Mouse (Mus musculus) kidney, embryonic 14.5 days (tissue): ENCODE measurements at regions not wholly inside any gene's neighbourhood (a gene's known extent, or its start where the extent isn't known, plus 50 kb on each side); places are given as distances from the start of the nearest gene placed in this dataset.
A peak's percentile ranks its signal among the peaks of the same experiment; 100 is the strongest.

Source experiments
- ATAC-seq: fragments of 200-750 bp; cut with Nextera tagmentation; 2 replicates; pipeline ENCODE4 v1.8.0; 2017; ENCODE audit warnings: moderate number of reproducible peaks, mild to moderate bottlenecking, moderate TSS enrichment, moderate library complexity; ENCODE audit not compliant: low FRiP score, low TSS enrichment
- H3K27ac ChIP-seq: fragments of 300-500 bp; sonication (generic); 2 replicates; pipeline ENCODE4 v1.5.1; 2014; ENCODE audit warnings: low read depth, mild to moderate bottlenecking, low read length, moderate library complexity, mixed read lengths
- H3K27me3 ChIP-seq: fragments of 300-500 bp; sonication (generic); 2 replicates; pipeline ENCODE4 v1.6.1; 2014; ENCODE audit warnings: mild to moderate bottlenecking, low read length; ENCODE audit not compliant: control insufficient read depth, insufficient read depth
- H3K36me3 ChIP-seq: fragments of 300-500 bp; sonication (generic); 2 replicates; pipeline ENCODE4 v1.6.1; 2014; ENCODE audit warnings: low read length, mixed read lengths; ENCODE audit not compliant: control insufficient read depth, insufficient read depth
- H3K4me1 ChIP-seq: fragments of 300-500 bp; sonication (generic); 2 replicates; pipeline ENCODE4 v1.6.1; 2014; ENCODE audit warnings: low read length, mixed read lengths; ENCODE audit not compliant: control insufficient read depth, insufficient read depth
- H3K4me2 ChIP-seq: fragments of 300-500 bp; sonication (generic); replicated peaks from 2 replicates; pipeline ENCODE4 v1.6.1; 2014; ENCODE audit warnings: low read depth, mild to moderate bottlenecking, low read length
- H3K4me3 ChIP-seq: fragments of 300-500 bp; sonication (generic); 2 replicates; pipeline ENCODE4 v1.5.1; 2014; ENCODE audit warnings: mild to moderate bottlenecking, low read length
- H3K9ac ChIP-seq: fragments of 300-500 bp; sonication (generic); 2 replicates; pipeline ENCODE4 v1.6.1; 2014; ENCODE audit warnings: low read depth, mild to moderate bottlenecking, low read length, moderate library complexity
- H3K9me3 ChIP-seq: fragments of 300-500 bp; sonication (generic); 2 replicates; pipeline ENCODE4 v1.6.1; 2016; ENCODE audit warnings: low read length; ENCODE audit not compliant: control insufficient read depth
- WGBS: fragments of 180-500 bp; shearing (Covaris S2); extraction: QIAGEN DNeasy Blood & Tissue Kit; methylation state at CpG from one replicate; pipeline ENCODE4 v1.1.7; 2014; 5-methylcytosine and 5-hydroxymethylcytosine counted together

DNA sequence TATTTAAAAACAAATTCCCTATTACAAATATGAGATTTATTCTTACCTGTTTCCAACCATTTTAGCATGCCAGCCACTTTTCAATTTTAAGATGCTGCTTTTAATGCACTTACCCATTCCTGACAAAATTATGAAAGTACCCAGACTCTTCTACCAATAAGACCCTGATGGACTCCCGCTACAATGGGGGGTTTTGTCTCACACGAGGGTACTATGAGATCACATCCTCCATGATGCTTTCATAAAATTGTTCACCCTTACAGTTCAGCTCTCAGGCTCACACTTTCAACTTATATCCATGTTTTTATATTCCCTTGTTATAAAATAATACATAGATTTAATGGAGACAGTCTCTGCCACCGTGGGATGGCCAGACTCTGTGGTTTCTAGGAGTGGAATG, 68.1 kb upstream of the Adamts18 start:
- 81% methylated on average over 3 of the region's 3 CpGs for WGBS
- Histone ChIP-seq H3K27me3 (no peaks in the 10 kb centered on the region), H3K9me3 (no peaks in the 10 kb centered on the region), H3K4me3 (no peak overlapping the region), H3K36me3 (no peaks in the 10 kb centered on the region), H3K9ac (no peak overlapping the region), H3K4me2 (no peak overlapping the region), H3K4me1 (no peaks in the 10 kb centered on the region), H3K27ac (no peak overlapping the region)
- no peak for ATAC-seq

DNA sequence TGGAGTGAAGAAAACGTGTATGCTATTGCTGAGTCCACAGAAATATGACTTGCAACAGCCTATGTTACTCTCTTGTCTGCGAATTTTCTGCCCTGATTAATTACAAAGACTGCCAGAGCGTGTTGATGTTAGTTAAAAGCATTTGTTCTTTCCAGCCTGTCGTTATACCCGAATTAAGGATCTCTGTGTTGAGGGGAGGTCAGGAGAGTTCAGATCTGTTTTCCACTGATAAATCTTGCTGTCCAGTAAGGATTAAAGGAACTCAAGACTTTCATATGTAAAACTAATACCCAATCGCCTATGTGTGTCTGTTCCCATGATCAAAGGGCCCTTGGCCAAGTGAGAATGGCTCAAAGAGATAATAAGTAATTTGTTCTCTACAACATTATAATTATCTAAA, 68.7 kb upstream of the Adamts18 start:
- Histone ChIP-seq H3K27me3 (no peaks in the 10 kb centered on the region), H3K27ac (no peak overlapping the region), H3K4me2 (no peak overlapping the region), H3K4me3 (no peak overlapping the region), H3K9ac (no peak overlapping the region), H3K9me3 (no peaks in the 10 kb centered on the region), H3K36me3 (no peaks in the 10 kb centered on the region), H3K4me1 (no peaks in the 10 kb centered on the region)
- 0 out of 2 replicates have a peak, but pooled peaks have one; percentile 32 for ATAC-seq
- WGBS, result 6% methylated on average over 6 of the region's 6 CpGs

DNA sequence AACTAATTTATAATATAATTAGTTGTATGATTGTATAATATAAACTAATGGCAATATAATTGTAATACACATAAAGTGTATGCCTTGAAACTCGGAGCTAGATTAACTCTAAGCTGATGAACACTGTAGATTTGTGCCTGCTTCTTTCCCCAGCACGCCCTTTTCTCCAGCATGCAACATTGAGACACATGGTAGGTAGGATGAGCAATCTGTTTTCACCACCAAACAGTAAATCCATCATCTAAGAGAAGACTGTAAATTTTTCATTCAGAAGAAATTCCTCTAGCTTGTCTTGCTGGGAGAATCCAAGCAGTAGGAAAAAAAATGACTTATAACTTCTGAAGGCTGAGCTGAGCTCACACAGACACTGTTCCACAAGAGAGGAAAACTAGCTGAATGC, 71.8 kb upstream of the Adamts18 start:
- H3K36me3 ChIP-seq, result no peaks in the 10 kb centered on the region
- WGBS, result 71% methylated on average over 2 of the region's 2 CpGs
- H3K27ac ChIP-seq, result no peak overlapping the region
- H3K27me3 ChIP-seq, result no peaks in the 10 kb centered on the region
- no peak overlapping the region for H3K4me3 ChIP-seq
- no peak overlapping the region for H3K4me2 ChIP-seq
- no peak overlapping the region for H3K9ac ChIP-seq
- no peaks in the 10 kb centered on the region for H3K9me3 ChIP-seq
- 0 out of 2 replicates have a peak, but pooled peaks cover 4% of the 10 kb centered on the region for H3K4me1 ChIP-seq
- no peak for ATAC-seq

DNA sequence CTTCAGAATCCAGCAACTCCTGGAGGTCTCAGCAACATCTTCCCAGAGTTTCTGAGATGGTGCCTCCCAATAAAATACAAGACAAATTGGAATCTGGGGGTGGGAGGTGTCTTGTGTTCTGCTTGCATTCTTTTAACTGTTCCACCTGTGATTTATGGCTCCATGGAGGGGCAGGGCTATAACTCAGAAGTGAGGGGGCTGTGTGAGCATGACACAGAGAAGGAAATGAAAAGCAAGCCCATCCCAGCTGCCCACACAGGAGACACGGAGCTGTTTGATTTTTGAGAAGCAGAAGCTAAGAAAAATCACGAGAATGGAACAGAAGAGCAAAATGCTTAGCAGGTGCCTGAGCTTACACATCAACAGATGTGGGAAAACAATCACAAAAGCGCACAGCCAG, 74.8 kb upstream of the Adamts18 start:
- H3K4me3 ChIP-seq, result no peak overlapping the region
- no peaks in the 10 kb centered on the region for H3K27me3 ChIP-seq
- H3K4me1 ChIP-seq, result 0 out of 2 replicates have a peak, but pooled peaks cover 4% of the 10 kb centered on the region
- ATAC-seq, result peak; percentile 76
- 16% methylated on average over 3 of the region's 3 CpGs for WGBS
- H3K4me2 ChIP-seq, result no peak overlapping the region
- H3K9me3 ChIP-seq, result no peaks in the 10 kb centered on the region
- no peaks in the 10 kb centered on the region for H3K36me3 ChIP-seq
- no peak overlapping the region for H3K9ac ChIP-seq
- no peak overlapping the region for H3K27ac ChIP-seq

DNA sequence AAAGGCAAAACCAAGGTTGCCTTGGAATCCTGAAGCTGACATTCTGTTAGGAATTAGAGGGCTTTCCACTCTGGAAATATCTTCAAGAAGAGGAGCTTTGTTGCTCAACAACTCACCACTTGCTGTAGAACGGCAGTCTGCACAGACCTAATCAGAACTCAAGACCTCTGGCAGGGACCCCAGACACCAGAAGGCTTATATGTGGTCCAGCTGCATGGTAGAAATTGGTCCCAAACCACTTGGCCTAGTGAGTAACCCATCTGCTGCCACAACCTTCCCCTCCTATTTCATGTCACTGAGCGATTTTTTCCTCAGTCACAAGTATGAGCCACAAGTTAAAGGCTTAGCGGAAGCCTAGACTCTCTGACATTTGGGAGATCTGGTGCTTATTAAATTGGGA, 105.2 kb upstream of the Adamts18 start:
- ATAC-seq, result no peak
- no peaks in the 10 kb centered on the region for H3K4me1 ChIP-seq
- H3K27ac ChIP-seq, result no peak overlapping the region
- 85% methylated on average over 3 of the region's 3 CpGs for WGBS
- no peak overlapping the region for H3K9ac ChIP-seq
- no peaks in the 10 kb centered on the region for H3K9me3 ChIP-seq
- no peaks in the 10 kb centered on the region for H3K27me3 ChIP-seq
- no peaks in the 10 kb centered on the region for H3K36me3 ChIP-seq
- no peak overlapping the region for H3K4me3 ChIP-seq
- no peak overlapping the region for H3K4me2 ChIP-seq

DNA sequence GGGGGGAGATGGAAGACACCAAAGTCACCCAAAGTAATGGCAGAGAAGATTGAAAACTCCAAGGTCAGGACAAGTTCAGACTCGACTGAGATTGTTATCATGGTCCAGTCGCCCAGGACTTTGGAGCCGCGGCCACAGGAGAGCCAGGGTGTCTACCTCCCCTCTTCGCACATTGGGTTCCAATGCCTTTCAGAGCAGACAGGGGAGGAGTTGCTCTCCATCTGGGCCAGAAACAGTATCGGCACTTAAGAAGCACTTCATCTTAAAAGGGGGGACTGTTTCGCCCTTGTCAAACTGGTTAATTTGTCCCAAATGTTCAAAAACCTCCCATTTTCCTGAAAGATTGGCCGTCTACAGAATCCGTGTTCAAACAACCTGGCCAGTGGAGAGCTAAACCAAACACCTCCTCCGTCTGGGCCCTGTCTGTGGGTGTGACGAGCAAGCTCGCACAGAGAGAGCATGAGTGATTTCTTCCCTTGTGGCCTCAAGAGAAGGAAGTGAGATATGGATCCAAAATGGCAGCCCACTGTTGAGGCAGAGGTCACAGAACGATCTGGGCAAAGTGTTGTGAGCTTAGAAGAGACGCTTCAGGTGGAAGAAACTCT, 108.0 kb upstream of the Adamts18 start:
- Histone ChIP-seq H3K9ac (no peak overlapping the region), H3K27ac (no peak overlapping the region), H3K4me1 (no peaks in the 10 kb centered on the region), H3K4me3 (no peak overlapping the region), H3K4me2 (no peak overlapping the region), H3K36me3 (no peaks in the 10 kb centered on the region), H3K27me3 (no peaks in the 10 kb centered on the region), H3K9me3 (no peaks in the 10 kb centered on the region)
- 59% methylated on average over 14 of the region's 14 CpGs for WGBS
- no peak for ATAC-seq

DNA sequence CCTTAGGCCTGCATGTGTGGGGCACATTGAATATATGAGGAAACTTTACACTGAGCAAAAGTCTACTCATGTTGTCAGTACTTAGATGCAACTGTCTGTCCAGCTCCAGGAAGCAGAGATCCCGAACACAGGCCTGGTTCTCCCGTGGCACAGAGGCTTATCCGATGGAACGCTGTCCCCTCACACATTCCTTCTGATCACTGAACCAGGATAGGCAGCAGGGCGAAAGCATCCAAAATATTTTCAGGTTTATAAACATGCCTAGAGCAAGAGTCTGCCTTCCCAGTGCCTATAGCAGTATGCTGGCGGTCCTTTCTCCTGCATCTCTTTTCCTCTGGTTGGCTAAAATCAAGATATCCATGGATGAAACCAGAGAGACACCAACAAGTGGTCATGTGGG, 109.3 kb upstream of the Adamts18 start:
- WGBS, result 49% methylated on average over 6 of the region's 6 CpGs
- no peak overlapping the region for H3K4me2 ChIP-seq
- H3K27ac ChIP-seq, result no peak overlapping the region
- no peaks in the 10 kb centered on the region for H3K9me3 ChIP-seq
- no peaks in the 10 kb centered on the region for H3K27me3 ChIP-seq
- no peaks in the 10 kb centered on the region for H3K36me3 ChIP-seq
- no peak overlapping the region for H3K4me3 ChIP-seq
- H3K4me1 ChIP-seq, result no peaks in the 10 kb centered on the region
- no peak overlapping the region for H3K9ac ChIP-seq
- ATAC-seq, result no peak

DNA sequence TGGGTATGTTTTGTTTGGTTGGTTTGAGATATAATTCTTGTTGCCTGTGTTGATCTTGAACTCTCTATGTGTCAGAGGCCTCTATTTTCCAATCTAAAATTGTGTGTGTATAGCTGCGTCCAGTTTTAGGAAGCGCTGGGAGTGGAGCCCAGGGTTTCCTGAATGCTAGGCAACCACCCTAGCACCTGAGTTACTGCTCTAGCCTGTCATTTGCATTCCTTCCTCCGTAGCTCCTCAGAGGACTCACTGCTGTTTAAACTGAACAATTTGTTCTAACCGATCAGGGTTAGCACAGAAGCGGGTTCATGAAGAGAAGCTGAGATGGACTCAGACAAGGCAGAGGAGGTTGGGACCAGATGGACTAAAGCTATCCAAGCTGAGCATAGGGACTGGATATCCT, 127.3 kb upstream of the Adamts18 start:
- no peak overlapping the region for H3K4me2 ChIP-seq
- no peak overlapping the region for H3K4me3 ChIP-seq
- 73% methylated on average over 5 of the region's 5 CpGs for WGBS
- H3K4me1 ChIP-seq, result no peaks in the 10 kb centered on the region
- H3K27ac ChIP-seq, result no peak overlapping the region
- H3K36me3 ChIP-seq, result no peaks in the 10 kb centered on the region
- no peak for ATAC-seq
- H3K9ac ChIP-seq, result no peak overlapping the region
- H3K27me3 ChIP-seq, result no peaks in the 10 kb centered on the region
- peaks cover 5% of the 10 kb centered on the region; the same call in 1 of the 2 replicates for H3K9me3 ChIP-seq

DNA sequence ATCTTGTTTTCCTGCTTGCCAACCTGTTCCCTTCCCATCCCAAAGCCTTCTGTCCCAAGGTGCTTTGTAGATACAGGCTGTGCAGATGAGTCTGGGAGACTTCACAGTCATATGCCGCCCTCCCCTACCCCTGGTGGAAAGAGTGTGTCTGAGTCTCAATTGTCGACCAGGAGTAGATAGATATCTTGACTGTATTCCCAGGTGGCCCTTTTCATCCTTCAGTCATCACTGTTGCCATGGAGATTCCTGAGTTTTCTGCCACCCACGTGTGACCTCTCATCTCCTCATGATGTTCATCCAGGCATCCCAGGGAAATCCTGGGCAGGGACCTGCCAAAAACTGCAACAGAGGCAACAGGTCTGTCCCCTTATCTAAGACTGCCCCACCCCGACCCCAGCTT, 128.1 kb upstream of the Adamts18 start:
- H3K27ac ChIP-seq, result no peak overlapping the region

More for the DNA sequence above, 128.1 kb upstream of the Adamts18 start:
- peaks cover 5% of the 10 kb centered on the region; the same call in 1 of the 2 replicates for H3K9me3 ChIP-seq
- H3K4me1 ChIP-seq, result no peaks in the 10 kb centered on the region
- ATAC-seq, result no peak
- H3K4me2 ChIP-seq, result no peak overlapping the region
- H3K9ac ChIP-seq, result no peak overlapping the region
- H3K36me3 ChIP-seq, result no peaks in the 10 kb centered on the region
- 29% methylated on average over 4 of the region's 4 CpGs for WGBS
- no peaks in the 10 kb centered on the region for H3K27me3 ChIP-seq
- H3K4me3 ChIP-seq, result no peak overlapping the region
